Mouse (Mus musculus) heart, postnatal 0 days (tissue): Measurements from ENCODE around the gene Aox3. TPM values are rescaled to one million over a fixed set of nuclear protein-coding genes. Genes with fewer than 3 reads are reported as not detected.

Experiments used
- ATAC-seq: fragments of 200-750 bp; cut with Nextera tagmentation; 2 replicates; pipeline ENCODE4 v1.8.0; 2017; ENCODE audit warnings: low read depth, moderate number of reproducible peaks, moderate library complexity; ENCODE audit not compliant: insufficient read depth
- DNase-seq: peaks from one replicate; pipeline ENCODE4 v3.0.0-alpha.2; 2016; ENCODE audit warnings: low spot score
- H3K27ac ChIP-seq: fragments of 300-500 bp; sonication (generic); 2 replicates; pipeline ENCODE4 v1.5.1; 2014; ENCODE audit warnings: low read depth, mild to moderate bottlenecking
- H3K27me3 ChIP-seq: fragments of 300-500 bp; sonication (generic); 2 replicates; pipeline ENCODE4 v1.6.1; 2014; ENCODE audit warnings: low read length, mixed read lengths; ENCODE audit not compliant: control insufficient read depth, insufficient read depth
- H3K36me3 ChIP-seq: fragments of 300-500 bp; sonication (generic); replicated peaks from 2 replicates; pipeline ENCODE4 v1.6.1; 2014; ENCODE audit warnings: low read length, mixed read lengths; ENCODE audit not compliant: control insufficient read depth, insufficient read depth
- H3K4me1 ChIP-seq: fragments of 300-500 bp; sonication (generic); 2 replicates; pipeline ENCODE4 v1.6.1; 2014; ENCODE audit warnings: antibody characterized with exemption; ENCODE audit not compliant: control insufficient read depth, insufficient read depth
- H3K4me2 ChIP-seq: fragments of 300-500 bp; sonication (generic); 2 replicates; pipeline ENCODE4 v1.6.1; 2014; ENCODE audit warnings: low read depth, mild to moderate bottlenecking, low read length, moderate library complexity
- H3K4me3 ChIP-seq: fragments of 300-500 bp; sonication (generic); 2 replicates; pipeline ENCODE4 v1.5.1; 2014; ENCODE audit warnings: low read depth, low read length
- H3K9ac ChIP-seq: fragments of 300-500 bp; sonication (generic); replicated peaks from 2 replicates; pipeline ENCODE4 v1.6.1; 2014; ENCODE audit warnings: low read depth, low read length, mixed read lengths
- H3K9me3 ChIP-seq: fragments of 300-500 bp; sonication (generic); replicated peaks from 2 replicates; pipeline ENCODE4 v1.6.1; 2016; ENCODE audit warnings: low read length; ENCODE audit not compliant: control insufficient read depth
- CTCF ChIP-seq: IDR thresholded peaks from 2 replicates; pipeline ENCODE4 v1.5.1; 2016; ENCODE audit warnings: antibody characterized with exemption, control low read depth, low read depth
- EP300 ChIP-seq: IDR thresholded peaks from 2 replicates; pipeline ENCODE4 v1.6.1; 2016; ENCODE audit warnings: antibody characterized with exemption, low read depth
- WGBS: fragments of 180-500 bp; shearing (Covaris S2); extraction: QIAGEN DNeasy Blood & Tissue Kit; methylation state at CpG from one replicate; pipeline ENCODE4 v1.1.7; 2014; 5-methylcytosine and 5-hydroxymethylcytosine counted together
- polyA plus RNA-seq: library from polyadenylated mRNA; unstranded; fragments of >200 nt; fragmentation: Nextera tagmentation; extraction: Ambion mirVana; gene quantifications from 2 replicates; pipeline ENCODE4 v1.2.1, GENCODE M21; 2015
- total RNA-seq: library from RNA; depleted of rRNA; stranded (reverse); fragments of >200 nt; gene quantifications from 2 replicates; pipeline ENCODE4 v1.2.3, GENCODE M21; 2014; ENCODE audit warnings: low replicate concordance

Gene Aox3
- total and polyA plus RNA-seq, 2 experiments from 2014 or later = 0.12 TPM; not detected in 1

DNA sequence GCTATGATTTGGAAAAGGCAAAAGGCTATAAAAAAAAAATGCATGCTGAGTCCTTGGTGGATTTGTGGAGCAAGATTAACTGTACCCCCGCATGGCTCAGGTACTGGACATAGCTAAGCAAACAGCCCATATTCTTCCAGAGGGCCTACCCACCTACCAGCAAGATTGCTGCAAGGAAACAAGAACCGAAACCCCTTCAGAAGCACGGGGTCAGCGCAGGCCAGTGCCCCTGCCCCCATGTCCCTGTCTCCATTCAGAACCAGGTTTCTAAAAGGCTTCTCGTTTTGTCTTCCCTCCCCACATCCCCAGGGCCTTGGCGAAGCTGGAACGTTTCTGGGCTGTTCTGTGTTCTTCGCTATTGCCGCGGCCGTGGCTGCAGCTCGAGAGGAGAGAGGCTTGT is 81.4 kb downstream of the Aox3 start:
- Histone ChIP-seq H3K9ac (no peak overlapping the region), H3K27ac (no peak overlapping the region), H3K27me3 (no peaks in the 10 kb centered on the region; the same call in 1 of the 2 replicates), H3K4me3 (no peak overlapping the region), H3K9me3 (no peaks in the 10 kb centered on the region), H3K36me3 (no peaks in the 10 kb centered on the region), H3K4me1 (0 out of 2 replicates have a peak, but pooled peaks cover 6% of the 10 kb centered on the region), H3K4me2 (no peak overlapping the region)
- 92% methylated on average over 12 of the region's 12 CpGs for WGBS
- no peak for TF ChIP-seq EP300
- DNase-seq = no peak
- no peak for ATAC-seq

DNA sequence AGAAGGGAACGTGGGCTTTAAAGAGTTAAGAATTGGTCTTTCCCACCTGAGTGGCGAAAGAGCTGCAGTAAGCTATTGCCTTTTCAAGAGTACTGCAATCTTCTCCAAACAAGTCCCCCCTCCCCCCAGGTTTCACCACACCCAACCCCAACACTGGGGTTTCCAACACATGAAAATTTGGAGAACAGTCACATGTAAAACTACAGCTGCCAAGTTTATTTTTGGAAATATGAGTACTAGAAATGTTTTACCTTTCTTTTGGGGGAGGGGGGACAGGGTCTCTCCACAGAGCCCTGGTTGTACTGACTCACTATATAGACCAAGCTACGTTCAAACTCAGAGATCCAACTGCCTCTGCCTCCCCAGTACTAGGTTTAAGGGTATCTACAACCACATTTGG is 82.1 kb downstream of the Aox3 start:
- WGBS = 55% methylated on average over 3 of the region's 3 CpGs
- 0 out of 2 replicates have a peak, but pooled peaks cover 6% of the 10 kb centered on the region for H3K4me1 ChIP-seq
- no peak for DNase-seq
- TF ChIP-seq EP300 (no peak), CTCF (no peak)
- peak overlapping the region; percentile 34 for H3K4me2 ChIP-seq
- no peaks in the 10 kb centered on the region for H3K36me3 ChIP-seq
- H3K9ac ChIP-seq = no peak overlapping the region
- no peak overlapping the region for H3K27ac ChIP-seq
- H3K27me3 ChIP-seq = no peaks in the 10 kb centered on the region; the same call in 1 of the 2 replicates
- no peak for ATAC-seq
- H3K4me3 ChIP-seq = no peak overlapping the region
- H3K9me3 ChIP-seq = no peaks in the 10 kb centered on the region

DNA sequence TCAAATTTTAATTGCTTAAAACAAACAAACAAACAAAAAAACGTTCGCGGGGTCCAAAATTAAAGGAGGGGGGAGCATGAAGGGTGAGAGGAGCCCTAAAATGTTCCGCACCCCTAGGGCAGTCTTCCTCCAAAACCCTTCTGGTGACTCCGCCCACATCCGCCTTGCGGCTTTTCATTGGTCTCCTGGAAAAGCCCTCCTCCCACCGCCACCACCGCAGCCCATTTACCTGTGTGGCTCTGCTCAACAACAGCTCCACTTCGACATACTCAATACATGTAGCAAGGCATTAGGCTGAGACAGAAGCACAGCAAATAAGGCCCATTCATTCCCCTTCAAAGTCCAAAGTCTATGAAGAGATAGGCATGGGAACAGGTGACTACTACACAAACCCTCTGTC is 82.6 kb downstream of the Aox3 start:
- H3K27ac ChIP-seq = no peak overlapping the region
- ATAC-seq = no peak
- DNase-seq = no peak
- H3K4me3 ChIP-seq = no peak overlapping the region
- H3K9me3 ChIP-seq = no peaks in the 10 kb centered on the region
- H3K4me1 ChIP-seq = 0 out of 2 replicates have a peak, but pooled peaks cover 6% of the 10 kb centered on the region
- H3K27me3 ChIP-seq = no peaks in the 10 kb centered on the region; the same call in 1 of the 2 replicates
- TF ChIP-seq EP300 = no peak
- no peak for TF ChIP-seq CTCF
- peak overlapping the region; percentile 34 for H3K4me2 ChIP-seq
- H3K9ac ChIP-seq = no peak overlapping the region
- WGBS = 17% methylated on average over 10 of the region's 10 CpGs
- no peaks in the 10 kb centered on the region for H3K36me3 ChIP-seq

- H3K36me3 ChIP-seq = no peaks in the 10 kb centered on the region
- TF ChIP-seq EP300 (no peak), CTCF (no peak)
- 78% methylated on average over 9 of the region's 9 CpGs for WGBS
- no peak overlapping the region for H3K9ac ChIP-seq
- DNase-seq (no peak), ATAC-seq (no peak)
- no peak overlapping the region for H3K27ac ChIP-seq
- no peaks in the 10 kb centered on the region for H3K9me3 ChIP-seq
- 0 out of 2 replicates have a peak, but pooled peaks cover 6% of the 10 kb centered on the region for H3K4me1 ChIP-seq
- H3K27me3 ChIP-seq = no peaks in the 10 kb centered on the region; the same call in 1 of the 2 replicates
- no peak overlapping the region for H3K4me2 ChIP-seq
- no peak overlapping the region for H3K4me3 ChIP-seq
Observed at GRCm38 (mm10) chr1:58197023-58197422, 84.1 kb downstream of the Aox3 start.

- H3K27me3 ChIP-seq = no peaks in the 10 kb centered on the region; the same call in 1 of the 2 replicates
- ATAC-seq = no peak
- no peak overlapping the region for H3K27ac ChIP-seq
- H3K4me1 ChIP-seq = 0 out of 2 replicates have a peak, but pooled peaks cover 6% of the 10 kb centered on the region
- H3K9me3 ChIP-seq = no peaks in the 10 kb centered on the region
- no peak overlapping the region for H3K4me2 ChIP-seq
- 29% methylated on average over 4 of the region's 4 CpGs for WGBS
- H3K9ac ChIP-seq = no peak overlapping the region
- no peak for TF ChIP-seq EP300
- TF ChIP-seq CTCF = no peak
- DNase-seq = no peak
- H3K36me3 ChIP-seq = no peaks in the 10 kb centered on the region
- no peak overlapping the region for H3K4me3 ChIP-seq
Observed at GRCm38 (mm10) chr1:58198386-58198785, 85.5 kb downstream of the Aox3 start.

GRCm38 (mm10) chr1:58210203-58210602 is 97.3 kb downstream of the Aox3 start, which contains the start of gene Aox4:
Gene Aox4, plus strand, starts transcription at chr1:58210397.
- Histone ChIP-seq H3K4me3 (no peak within 1 kb of the TSS), H3K27me3 (no peaks in the 10 kb centered on the region), H3K27ac (no peak within 1 kb of the TSS), H3K4me2 (no peak within 1 kb of the TSS), H3K36me3 (no peaks in the 10 kb centered on the region), H3K9ac (no peak within 1 kb of the TSS), H3K9me3 (no peaks in the 10 kb centered on the region), H3K4me1 (no peaks in the 10 kb centered on the region)
- 76% methylated on average over 17 of the region's 17 CpGs for WGBS
- ATAC-seq (no peak), DNase-seq (no peak)
- no peak for TF ChIP-seq EP300
- no peak for TF ChIP-seq CTCF
